Comparison of ENCODE assay signal across 8 mouse cellular contexts in the genomic region with DNA sequence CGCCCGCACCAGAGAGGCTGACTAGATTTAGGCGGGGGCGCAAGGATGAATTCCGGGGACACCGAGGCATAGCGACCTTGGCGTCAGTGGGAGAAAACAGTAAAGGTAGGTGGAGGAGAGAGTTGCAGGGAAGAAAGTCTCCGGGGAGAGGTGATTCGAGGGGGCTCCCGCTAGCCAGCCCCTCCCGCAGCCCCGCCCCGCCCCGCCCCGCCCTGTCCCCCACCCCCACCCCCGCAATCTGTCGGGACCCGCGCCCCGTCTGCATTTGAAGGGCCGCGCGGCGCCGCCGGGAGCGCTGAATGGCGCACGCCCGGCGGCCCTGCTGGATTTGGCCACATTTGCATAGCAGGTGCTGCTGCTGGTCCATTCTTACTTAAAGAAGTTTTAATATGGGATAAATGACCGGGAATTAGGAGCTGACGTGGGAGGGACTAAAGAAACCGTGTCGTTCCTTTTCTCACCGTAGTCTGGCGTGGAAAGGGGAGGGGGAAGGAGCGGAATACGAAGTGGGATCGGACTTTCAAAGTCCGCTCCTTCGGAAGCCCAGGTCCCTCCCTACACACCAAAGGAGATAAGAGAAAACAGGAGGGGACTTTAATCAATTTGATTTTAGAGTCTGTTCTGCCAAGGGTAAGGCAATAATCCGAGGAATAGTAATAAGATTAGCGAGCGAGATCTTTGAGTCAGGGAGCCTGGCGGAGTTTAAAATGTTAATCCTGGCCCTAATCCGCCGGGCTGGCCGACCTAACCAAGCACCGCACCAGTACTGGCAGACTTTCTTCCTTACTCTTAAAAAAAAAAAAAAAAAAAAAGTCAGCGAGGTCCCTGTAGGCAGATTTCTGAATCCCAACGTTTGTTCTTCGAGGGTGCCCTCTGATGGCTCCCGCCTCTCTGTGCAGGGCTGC. TPM values are rescaled to one million over a fixed set of nuclear protein-coding genes. Genes with fewer than 3 reads are reported as not detected.
DNase-seq lines count a peak whose midpoint lies in the region; ATAC-seq and TF ChIP-seq lines count a peak whose summit lies in the region.

No protein-coding gene starts in this region.

- H3K9me3 ChIP-seq in lung, embryonic 16.5 days (ENCODE audit: control insufficient read depth, low read length) = no peaks in the 10 kb centered on the region
- H3K9me3 ChIP-seq in embryonic facial prominence, embryonic 13.5 days = no peaks in the 10 kb centered on the region
- no peaks in the 10 kb centered on the region for H3K9me3 ChIP-seq in intestine, postnatal 0 days (ENCODE audit: control insufficient read depth)

- no peaks in the 10 kb centered on the region for H3K36me3 ChIP-seq in lung, embryonic 16.5 days (ENCODE audit: control insufficient read depth, insufficient read depth, low read length)
- H3K36me3 ChIP-seq in embryonic facial prominence, embryonic 13.5 days = no peaks in the 10 kb centered on the region
- H3K36me3 ChIP-seq in intestine, postnatal 0 days (ENCODE audit: control insufficient read depth, insufficient read depth) = no peaks in the 10 kb centered on the region

- no peak overlapping the region for H3K27ac ChIP-seq in lung, embryonic 16.5 days (ENCODE audit: low read length)
- no peak overlapping the region for H3K27ac ChIP-seq in embryonic facial prominence, embryonic 13.5 days
- H3K27ac ChIP-seq in intestine, postnatal 0 days (ENCODE audit: low read depth, low read length) = no peak overlapping the region

- no peak for ATAC-seq in lung, embryonic 16.5 days (ENCODE audit: low read depth)
- no peak for ATAC-seq in embryonic facial prominence, embryonic 13.5 days (ENCODE audit: insufficient number of reproducible peaks, insufficient read depth, low FRiP score, low TSS enrichment, low read depth)
- no peak for ATAC-seq in intestine, postnatal 0 days

- peak overlapping the region; percentile 23; the same call in 1 of the 2 replicates for H3K4me2 ChIP-seq in lung, embryonic 16.5 days (ENCODE audit: low read depth, low read length)
- peak overlapping the region; percentile 57 for H3K4me2 ChIP-seq in embryonic facial prominence, embryonic 13.5 days
- H3K4me2 ChIP-seq in intestine, postnatal 0 days (replicated peaks; ENCODE audit: low read depth) = peak overlapping the region; percentile 40

- peaks cover 78% of the 10 kb centered on the region for H3K27me3 ChIP-seq in lung, embryonic 16.5 days (ENCODE audit: control insufficient read depth, insufficient read depth, low read depth, low read length)
- peaks cover 100% of the 10 kb centered on the region for H3K27me3 ChIP-seq in embryonic facial prominence, embryonic 13.5 days
- peaks cover 85% of the 10 kb centered on the region for H3K27me3 ChIP-seq in intestine, postnatal 0 days (replicated peaks; ENCODE audit: control insufficient read depth, insufficient read depth, low read length)

- 2% methylated on average over 46 of the region's 55 CpGs for WGBS in lung, embryonic 16.5 days
- WGBS in embryonic facial prominence, embryonic 13.5 days = under 1% methylated on average over 47 of the region's 55 CpGs
- 1% methylated on average over 55 of the region's 55 CpGs for WGBS in intestine, postnatal 0 days

- no peak overlapping the region for H3K9ac ChIP-seq in lung, embryonic 16.5 days (ENCODE audit: low read length)
- H3K9ac ChIP-seq in embryonic facial prominence, embryonic 13.5 days = 0 out of 2 replicates have a peak overlapping the region, but pooled peaks have one; percentile 17
- no peak overlapping the region for H3K9ac ChIP-seq in intestine, postnatal 0 days (ENCODE audit: low read depth, low read length)

- peak overlapping the region; percentile 10; the same call in 1 of the 2 replicates for H3K4me3 ChIP-seq in lung, embryonic 16.5 days (ENCODE audit: low read length)
- H3K4me3 ChIP-seq in embryonic facial prominence, embryonic 13.5 days = peak overlapping the region; percentile 32
- peak overlapping the region; percentile 18 for H3K4me3 ChIP-seq in intestine, postnatal 0 days (ENCODE audit: low read depth, low read length)

- H3K4me1 ChIP-seq in lung, embryonic 16.5 days (replicated peaks; ENCODE audit: control insufficient read depth, insufficient read depth, low read length) = peaks cover 4% of the 10 kb centered on the region
- H3K4me1 ChIP-seq in embryonic facial prominence, embryonic 13.5 days = peaks cover 20% of the 10 kb centered on the region
- H3K4me1 ChIP-seq in intestine, postnatal 0 days (replicated peaks; ENCODE audit: control insufficient read depth, insufficient read depth, low read length) = no peaks in the 10 kb centered on the region

- TF ChIP-seq CTCF in intestine, postnatal 0 days (IDR thresholded peaks at IDR 0.05; ENCODE audit: low read depth) = no peak

- DNase-seq in lung, postnatal 10 days = no peak
- DNase-seq in retina, postnatal 7 days (ENCODE audit: low read depth, low spot score) = peak; percentile 51
- no peak for DNase-seq in frontal cortex, postnatal 36 days (ENCODE audit: low spot score in 2 of 2)
- no peak for DNase-seq in ovary, postnatal 14 days (ENCODE audit: low spot score)
- DNase-seq in gastrocnemius, postnatal 25 days = no peak

RNA-seq across cellular contexts. Expression of gene Neurog1, which starts 7.3 kb away (rescaled TPM):
- not detected in 2 replicates for polyA plus RNA-seq in lung, embryonic 16.5 days (2015; fragmentation: Nextera tagmentation; extraction: Ambion mirVana)
- 1.1 and 2.0 TPM in 2 replicates for polyA plus RNA-seq in embryonic facial prominence, embryonic 13.5 days (2015; fragmentation: Nextera tagmentation; extraction: Ambion mirVana)
- not detected in 2 replicates for polyA plus RNA-seq in intestine, postnatal 0 days (2015; fragmentation: Nextera tagmentation; extraction: Ambion mirVana)
- total RNA-seq in gastrocnemius, postnatal 25 days (2021) = not detected

RNA-seq across cellular contexts. Expression of gene Cxcl14, which starts 37.1 kb away (rescaled TPM):
- polyA plus RNA-seq in lung, embryonic 16.5 days (2015; fragmentation: Nextera tagmentation; extraction: Ambion mirVana) = 10.3 and 13.4 TPM in 2 replicates
- polyA plus RNA-seq in embryonic facial prominence, embryonic 13.5 days (2015; fragmentation: Nextera tagmentation; extraction: Ambion mirVana) = 589 and 679 TPM in 2 replicates
- polyA plus RNA-seq in intestine, postnatal 0 days (2015; fragmentation: Nextera tagmentation; extraction: Ambion mirVana) = 19.3 and 19.4 TPM in 2 replicates
- 10 to 100 TPM; 18.8 to 34.8 TPM for total RNA-seq in gastrocnemius, postnatal 25 days (2021)

Comparison
In these comparisons a context has a peak if more than half of its experiments do, and no peak if none do; other contexts are left out.
1. RNA of gene Cxcl14, which starts 37.1 kb away (polyA plus RNA-seq): 589 to 679 TPM in embryonic facial prominence, embryonic 13.5 days; 19.3 to 19.4 TPM in intestine, postnatal 0 days and 10.3 to 13.4 TPM in lung, embryonic 16.5 days; every median in the first group is over 10 times any median in the second.
2. Peak in every context shown above with its lines, with median percentiles within 50 percentile points of each other: H3K4me2 ChIP-seq and H3K4me3 ChIP-seq.